Mouse (Mus musculus) MEL (cell line): ENCODE measurements around the gene Tuba1b. TPM values are rescaled to one million over a fixed set of nuclear protein-coding genes. Genes with fewer than 3 reads are reported as not detected.

Source experiments
- DNase-seq: peaks from one replicate; pipeline ENCODE4 v3.0.0; 2011; ENCODE audit warnings: low read depth, low spot score
- H3K27ac ChIP-seq: 2 replicates; pipeline ENCODE4 v1.5.1; 2012; ENCODE audit warnings: low read depth, mild to moderate bottlenecking, control low read depth, low read length, moderate library complexity; ENCODE audit not compliant: control insufficient read depth
- H3K27me3 ChIP-seq, 2 experiments: fragments of 150-350 bp in 1 of 2; sonication (generic) in 1 of 2; 2 replicates each; pipeline ENCODE4 v1.6.1; 2012; ENCODE audit warnings: low read length in 2 of 2, mild to moderate bottlenecking in 2 of 2, improper control_type of control experiment in 1 of 2, moderate library complexity in 1 of 2; ENCODE audit not compliant: insufficient read depth in 2 of 2, control insufficient read depth in 1 of 2
- H3K36me3 ChIP-seq, 2 experiments: 2 replicates each; pipeline ENCODE4 v1.6.1; 2012 to 2014; ENCODE audit warnings: low read length in 2 of 2, improper control_type of control experiment in 1 of 2, inconsistent platforms in 1 of 2, mild to moderate bottlenecking in 1 of 2; ENCODE audit not compliant: insufficient read depth in 2 of 2, control insufficient read depth in 1 of 2
- H3K4me1 ChIP-seq, 2 experiments: fragments of 150-350 bp in 1 of 2; sonication (generic) in 1 of 2; 2 replicates each; pipeline ENCODE4 v1.6.1; 2012; ENCODE audit warnings: low read length in 2 of 2, improper control_type of control experiment in 1 of 2, mild to moderate bottlenecking in 1 of 2; ENCODE audit not compliant: insufficient read depth in 2 of 2, control insufficient read depth in 1 of 2
- H3K4me3 ChIP-seq, 2 experiments: fragments of 150-350 bp in 1 of 2; sonication (generic) in 1 of 2; 2 replicates each; pipeline ENCODE4 v1.5.1; 2012; ENCODE audit warnings: low read depth in 2 of 2, low read length in 2 of 2, mild to moderate bottlenecking in 2 of 2, moderate library complexity in 2 of 2, control low read depth in 1 of 2, improper control_type of control experiment in 1 of 2; ENCODE audit not compliant: control insufficient read depth in 1 of 2, insufficient read depth in 1 of 2
- H3K79me2 ChIP-seq: 2 replicates; pipeline ENCODE4 v1.6.1; 2012; ENCODE audit warnings: mild to moderate bottlenecking, low read length, moderate library complexity; ENCODE audit not compliant: control insufficient read depth, poor library complexity, insufficient read depth
- H3K9ac ChIP-seq: 2 replicates; pipeline ENCODE4 v1.6.1; 2012; ENCODE audit warnings: low read depth, mild to moderate bottlenecking, control low read depth, low read length, moderate library complexity; ENCODE audit not compliant: control insufficient read depth, poor library complexity, severe bottlenecking
- H3K9me3 ChIP-seq: fragments of 150-350 bp; sonication (generic); replicated peaks from 2 replicates; pipeline ENCODE4 v1.6.1; 2012; ENCODE audit warnings: mild to moderate bottlenecking, low read length, improper control_type of control experiment, moderate library complexity; ENCODE audit not compliant: insufficient read depth
- BHLHE40 ChIP-seq: IDR thresholded peaks from 2 replicates; pipeline ENCODE4 v1.6.1; 2012; ENCODE audit warnings: low read depth, mild to moderate bottlenecking, inconsistent platforms, low read length, improper control_type of control experiment, borderline replicate concordance
- ELF1 ChIP-seq: IDR thresholded peaks from 2 replicates; pipeline ENCODE4 v1.6.1; 2014; ENCODE audit warnings: low read depth, mild to moderate bottlenecking, inconsistent platforms, low read length, improper control_type of control experiment, moderate library complexity
- ETS1 ChIP-seq: IDR thresholded peaks from 2 replicates; pipeline ENCODE4 v1.6.1; 2012; ENCODE audit warnings: low read depth, mild to moderate bottlenecking, inconsistent platforms, low read length, improper control_type of control experiment, moderate library complexity
- JUND ChIP-seq: IDR thresholded peaks from 2 replicates; pipeline ENCODE4 v1.6.1; 2011; ENCODE audit warnings: low read depth, mild to moderate bottlenecking, improper control_type of control experiment, low read length
- MAFK ChIP-seq: IDR thresholded peaks from 2 replicates; pipeline ENCODE4 v1.6.1; 2011; ENCODE audit warnings: low read depth, mild to moderate bottlenecking, low read length, improper control_type of control experiment, borderline replicate concordance
- MAX ChIP-seq: IDR thresholded peaks from 2 replicates; pipeline ENCODE4 v1.6.1; 2011; ENCODE audit warnings: low read length, improper control_type of control experiment
- MEF2A ChIP-seq: IDR thresholded peaks from 2 replicates; pipeline ENCODE4 v1.6.1; 2014; ENCODE audit warnings: low read depth, mild to moderate bottlenecking, inconsistent platforms, low read length, improper control_type of control experiment; ENCODE audit not compliant: poor library complexity, insufficient replicate concordance, severe bottlenecking; ENCODE audit errors: extremely low read depth
- MXI1 ChIP-seq: IDR thresholded peaks from 2 replicates; pipeline ENCODE4 v1.6.1; 2011; ENCODE audit warnings: mild to moderate bottlenecking, low read depth, low read length, improper control_type of control experiment
- MYB ChIP-seq: IDR thresholded peaks from 2 replicates; pipeline ENCODE4 v1.6.1; 2011; ENCODE audit warnings: mild to moderate bottlenecking, low read depth, low read length, improper control_type of control experiment
- MYC ChIP-seq: IDR thresholded peaks from 2 replicates; pipeline ENCODE4 v1.6.1; 2011; ENCODE audit warnings: low read depth, mild to moderate bottlenecking, low read length, improper control_type of control experiment, moderate library complexity
- NRF1 ChIP-seq: IDR thresholded peaks from 2 replicates; pipeline ENCODE4 v1.6.1; 2014; ENCODE audit warnings: low read depth, mild to moderate bottlenecking, inconsistent platforms, low read length, improper control_type of control experiment, moderate library complexity; ENCODE audit not compliant: poor library complexity, insufficient read depth, severe bottlenecking
- POLR2AphosphoS5 ChIP-seq: IDR thresholded peaks from 2 replicates; pipeline ENCODE4 v1.6.1; 2012; ENCODE audit warnings: low read depth, borderline replicate concordance, mild to moderate bottlenecking, inconsistent platforms, low read length, moderate library complexity, mixed read lengths
- RAD21 ChIP-seq: IDR thresholded peaks from 2 replicates; pipeline ENCODE4 v1.6.1; 2011; ENCODE audit warnings: mild to moderate bottlenecking, low read depth, low read length, improper control_type of control experiment
- SIN3A ChIP-seq: IDR thresholded peaks from 2 replicates; pipeline ENCODE4 v1.6.1; 2012; ENCODE audit warnings: low read length, improper control_type of control experiment, inconsistent platforms
- SMC3 ChIP-seq: IDR thresholded peaks from 2 replicates; pipeline ENCODE4 v1.6.1; 2011; ENCODE audit warnings: low read depth, low read length, improper control_type of control experiment
- TAL1 ChIP-seq: IDR thresholded peaks from 2 replicates; pipeline ENCODE4 v1.6.1; 2012; ENCODE audit warnings: mild to moderate bottlenecking, inconsistent platforms, low read length, moderate library complexity, mixed read lengths
- TBP ChIP-seq: IDR thresholded peaks from 2 replicates; pipeline ENCODE4 v1.8.0; 2011; ENCODE audit warnings: low read depth, low read length, improper control_type of control experiment
- TCF12 ChIP-seq: IDR thresholded peaks from 2 replicates; pipeline ENCODE4 v1.6.1; 2014; ENCODE audit warnings: low read depth, mild to moderate bottlenecking, inconsistent platforms, low read length, improper control_type of control experiment, moderate library complexity
- ZKSCAN1 ChIP-seq: IDR thresholded peaks from 2 replicates; pipeline ENCODE4 v1.6.1; 2012; ENCODE audit warnings: low read depth, mild to moderate bottlenecking, inconsistent platforms, low read length, improper control_type of control experiment, moderate library complexity
- polyA plus RNA-seq, 2 experiments: library from polyadenylated mRNA; stranded (reverse) in 1 of 2; unstranded in 1 of 2; fragments of >175 nt in 1 of 2; fragments of >200 nt in 1 of 2; gene quantifications; 2 replicates each; pipeline versions ENCODE4 v1.2.1 to v1.2.4; 2012; ENCODE audit warnings: low replicate concordance in 2 of 2, low read depth in 1 of 2; ENCODE audit not compliant: insufficient read length in 2 of 2, insufficient read depth in 1 of 2, missing spikeins in 1 of 2
- total RNA-seq: library from RNA; depleted of rRNA; stranded (reverse); fragments of 300-350 nt; gene quantifications from 2 replicates; pipeline ENCODE4 v1.2.3, GENCODE M21; 2012

Gene Tuba1b
- total and polyA plus RNA-seq, 3 experiments = 1,577 to 1,861 TPM; not detected in 1

- TF ChIP-seq NRF1 = peak; percentile 50; the same call in 1 of the 2 replicates
- TF ChIP-seq JUND = no peak
- no peak for TF ChIP-seq ZKSCAN1
Measured at GRCm38 (mm10) chr15:98934217-98934839, at the start of gene Tuba1b (continued).

- Histone ChIP-seq H3K27ac (no peak overlapping the region), H3K27me3 (peaks cover 4 to 9% of the 10 kb centered on the region in 2 experiments; a peak in 3 of 4 replicates), H3K4me3 (no peak overlapping the region), H3K4me1 (peaks cover 0 to 5% of the 10 kb centered on the region in 2 experiments; a peak in 2 of 4 replicates), H3K9ac (no peak overlapping the region), H3K9me3 (no peaks in the 10 kb centered on the region), H3K36me3 (peaks cover 0 to 3% of the 10 kb centered on the region in 2 experiments; a peak in 2 of 4 replicates), H3K79me2 (peaks cover 3% of the 10 kb centered on the region; the same call in 1 of the 2 replicates)
- TF ChIP-seq BHLHE40 = no peak
- no peak for TF ChIP-seq POLR2AphosphoS5
- TF ChIP-seq TCF12 = no peak
- TF ChIP-seq MYB = no peak
- TF ChIP-seq MAX = no peak
- no peak for TF ChIP-seq RAD21
- TF ChIP-seq JUND = no peak
- TF ChIP-seq ELF1 = no peak
- no peak for TF ChIP-seq SIN3A
- no peak for TF ChIP-seq SMC3
- TF ChIP-seq MEF2A = no peak
- TF ChIP-seq MXI1 = no peak
- no peak for TF ChIP-seq ETS1
- no peak for TF ChIP-seq TAL1
- no peak for TF ChIP-seq MAFK
- TF ChIP-seq MYC = no peak
- TF ChIP-seq TBP = no peak
- DNase-seq = no peak
Measured at GRCm38 (mm10) chr15:98983431-98984081, 49.2 kb upstream of the Tuba1b start.
